Mouse (Mus musculus): ENCODE results near the gene Msl2. TPM values are rescaled to one million over a fixed set of nuclear protein-coding genes. Genes with fewer than 3 reads are reported as not detected.
A peak's percentile ranks its signal among the peaks of the same experiment; 100 is the strongest.

Msl2 gene
- polyA plus RNA-seq, 1 experiment from 2014 or later: 5.3 TPM

DNA sequence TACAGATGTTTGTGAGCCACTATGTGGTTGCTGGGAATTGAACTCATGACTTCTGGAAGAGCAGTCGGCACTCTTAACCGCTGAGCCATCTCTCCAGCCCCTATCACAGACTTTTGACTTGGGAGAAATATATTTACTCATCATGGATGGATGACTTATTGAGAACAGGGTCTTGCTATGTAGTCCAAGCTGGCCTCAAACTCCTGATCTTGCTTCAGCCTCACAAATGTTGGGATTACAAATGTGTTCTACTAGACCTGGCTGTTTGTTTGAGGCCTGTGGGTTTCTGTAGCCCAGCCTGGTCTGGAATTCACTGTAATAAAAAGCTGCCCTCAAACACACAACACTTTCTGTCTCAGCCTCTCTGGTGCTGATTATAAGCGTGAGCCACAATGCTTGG is 22.6 kb downstream of the Msl2 start:
- Histone ChIP-seq H3K9ac (ENCODE audit: low read length) (no peak overlapping the region), H3K4me1 (ENCODE audit: control insufficient read depth in 2 of 2, insufficient read depth in 2 of 2, low read length in 2 of 2) (peaks cover 0 to 8% of the 10 kb centered on the region in 2 experiments; a peak in 2 of 4 replicates), H3K4me3 (ENCODE audit: control insufficient read depth in 1 of 2, insufficient read depth in 1 of 2, low read depth in 1 of 2, low read length in 2 of 2) (no peak overlapping the region), H3K9me3 (ENCODE audit: control insufficient read depth, low read length) (0 out of 2 replicates have a peak, but pooled peaks cover 5% of the 10 kb centered on the region), H3K4me2 (ENCODE audit: low read length) (no peak overlapping the region), H3K27ac (replicated peaks in 1 of 2; ENCODE audit: control insufficient read depth in 1 of 2, insufficient read depth in 1 of 2, low read depth in 2 of 2, low read length in 2 of 2) (no peak overlapping the region), H3K27me3 (ENCODE audit: control insufficient read depth, insufficient read depth, low read length) (no peaks in the 10 kb centered on the region), H3K36me3 (ENCODE audit: control insufficient read depth, insufficient read depth, low read length) (peaks cover 13% of the 10 kb centered on the region)
- ATAC-seq (ENCODE audit: insufficient number of reproducible peaks, insufficient read depth, low FRiP score, low read depth): no peak
- 93% methylated on average over 3 of the region's 3 CpGs for WGBS

DNA sequence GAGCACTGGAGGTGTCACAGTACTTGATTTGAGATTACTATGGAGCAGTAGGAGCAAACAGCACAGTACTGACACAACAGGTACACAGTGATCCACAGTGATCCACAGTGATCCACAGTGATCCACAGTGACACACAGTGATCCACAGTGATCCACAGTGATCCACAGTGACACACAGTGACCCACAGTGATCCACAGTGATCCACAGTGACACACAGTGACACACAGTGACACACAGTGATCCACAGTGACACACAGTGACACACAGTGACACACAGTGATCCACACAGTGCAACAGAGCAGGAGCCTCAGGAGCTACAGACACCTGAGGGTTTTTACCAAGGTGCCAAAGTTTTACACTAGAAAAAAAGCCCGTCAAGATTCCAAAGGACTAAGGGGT is 23.6 kb downstream of the Msl2 start:
- Histone ChIP-seq H3K4me2 (ENCODE audit: low read length) (no peak overlapping the region), H3K36me3 (ENCODE audit: control insufficient read depth, insufficient read depth, low read length) (peaks cover 22% of the 10 kb centered on the region), H3K4me3 (ENCODE audit: control insufficient read depth in 1 of 2, insufficient read depth in 1 of 2, low read depth in 1 of 2, low read length in 2 of 2) (no peak overlapping the region), H3K27ac (replicated peaks in 1 of 2; ENCODE audit: control insufficient read depth in 1 of 2, insufficient read depth in 1 of 2, low read depth in 2 of 2, low read length in 2 of 2) (no peak overlapping the region), H3K4me1 (ENCODE audit: control insufficient read depth in 2 of 2, insufficient read depth in 2 of 2, low read length in 2 of 2) (peaks cover 0 to 8% of the 10 kb centered on the region in 2 experiments; a peak in 2 of 4 replicates), H3K9ac (ENCODE audit: low read length) (no peak overlapping the region), H3K27me3 (ENCODE audit: control insufficient read depth, insufficient read depth, low read length) (no peaks in the 10 kb centered on the region), H3K9me3 (ENCODE audit: control insufficient read depth, low read length) (0 out of 2 replicates have a peak, but pooled peaks cover 2% of the 10 kb centered on the region)
- no peak for ATAC-seq (ENCODE audit: insufficient number of reproducible peaks, insufficient read depth, low FRiP score, low read depth)
- WGBS: 67% methylated on average over 1 of the region's 1 CpGs

DNA sequence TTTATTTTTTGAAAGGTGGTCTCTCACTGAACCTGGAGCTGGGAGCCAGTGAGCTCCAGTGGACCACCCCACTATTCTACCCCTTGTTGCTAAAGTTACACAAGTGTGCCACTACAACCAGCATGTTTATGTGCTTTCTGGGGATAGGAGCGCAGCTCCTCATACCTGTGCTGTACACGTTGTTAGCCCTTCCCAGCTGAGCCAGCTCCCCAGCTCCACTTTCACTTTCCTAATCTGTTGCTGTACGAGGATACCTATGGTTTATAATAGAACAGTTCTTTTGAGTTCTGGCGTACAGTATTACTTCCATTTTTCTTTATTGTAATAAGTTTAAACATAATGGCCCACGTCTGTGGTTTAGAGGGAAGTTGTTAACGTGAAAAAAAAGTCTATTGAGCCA is 25.5 kb downstream of the Msl2 start:
- Histone ChIP-seq H3K9ac (ENCODE audit: low read length) (no peak overlapping the region), H3K4me3 (ENCODE audit: control insufficient read depth in 1 of 2, insufficient read depth in 1 of 2, low read depth in 1 of 2, low read length in 2 of 2) (no peak overlapping the region), H3K4me1 (ENCODE audit: control insufficient read depth in 2 of 2, insufficient read depth in 2 of 2, low read length in 2 of 2) (peaks cover 0 to 8% of the 10 kb centered on the region in 2 experiments; a peak in 2 of 4 replicates), H3K9me3 (ENCODE audit: control insufficient read depth, low read length) (no peaks in the 10 kb centered on the region), H3K36me3 (ENCODE audit: control insufficient read depth, insufficient read depth, low read length) (peaks cover 26% of the 10 kb centered on the region), H3K4me2 (ENCODE audit: low read length) (no peak overlapping the region), H3K27me3 (ENCODE audit: control insufficient read depth, insufficient read depth, low read length) (no peaks in the 10 kb centered on the region), H3K27ac (replicated peaks in 1 of 2; ENCODE audit: control insufficient read depth in 1 of 2, insufficient read depth in 1 of 2, low read depth in 2 of 2, low read length in 2 of 2) (no peak overlapping the region)
- ATAC-seq (ENCODE audit: insufficient number of reproducible peaks, insufficient read depth, low FRiP score, low read depth): no peak
- WGBS: 67% methylated on average over 6 of the region's 6 CpGs

DNA sequence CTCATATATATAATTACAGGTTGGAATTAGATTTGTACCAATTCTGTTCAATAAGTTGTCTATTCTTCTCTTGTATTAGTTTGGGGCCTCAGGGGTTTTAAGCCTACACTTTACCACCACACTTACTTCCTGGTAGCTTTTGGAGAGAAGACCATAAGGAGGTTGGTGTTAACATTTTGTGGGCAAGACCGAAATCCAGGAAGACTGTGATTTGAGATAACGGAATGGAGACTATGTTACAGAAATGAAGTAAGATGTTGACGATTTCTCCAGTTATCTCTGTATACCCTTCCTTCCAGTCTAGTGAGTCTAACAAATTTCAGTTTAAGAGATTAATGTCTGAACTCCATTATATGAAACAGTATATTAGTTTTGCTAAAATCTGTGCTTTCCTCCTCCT is 26.3 kb downstream of the Msl2 start:
- Histone ChIP-seq H3K9me3 (ENCODE audit: control insufficient read depth, low read length) (no peaks in the 10 kb centered on the region), H3K36me3 (ENCODE audit: control insufficient read depth, insufficient read depth, low read length) (peaks cover 30% of the 10 kb centered on the region), H3K4me1 (ENCODE audit: control insufficient read depth in 2 of 2, insufficient read depth in 2 of 2, low read length in 2 of 2) (peaks cover 0 to 8% of the 10 kb centered on the region in 2 experiments; a peak in 2 of 4 replicates), H3K4me3 (ENCODE audit: control insufficient read depth in 1 of 2, insufficient read depth in 1 of 2, low read depth in 1 of 2, low read length in 2 of 2) (no peak overlapping the region), H3K9ac (ENCODE audit: low read length) (no peak overlapping the region), H3K4me2 (ENCODE audit: low read length) (no peak overlapping the region), H3K27me3 (ENCODE audit: control insufficient read depth, insufficient read depth, low read length) (no peaks in the 10 kb centered on the region), H3K27ac (replicated peaks in 1 of 2; ENCODE audit: control insufficient read depth in 1 of 2, insufficient read depth in 1 of 2, low read depth in 2 of 2, low read length in 2 of 2) (no peak overlapping the region)
- no peak for ATAC-seq (ENCODE audit: insufficient number of reproducible peaks, insufficient read depth, low FRiP score, low read depth)
- 61% methylated on average over 3 of the region's 3 CpGs for WGBS

DNA sequence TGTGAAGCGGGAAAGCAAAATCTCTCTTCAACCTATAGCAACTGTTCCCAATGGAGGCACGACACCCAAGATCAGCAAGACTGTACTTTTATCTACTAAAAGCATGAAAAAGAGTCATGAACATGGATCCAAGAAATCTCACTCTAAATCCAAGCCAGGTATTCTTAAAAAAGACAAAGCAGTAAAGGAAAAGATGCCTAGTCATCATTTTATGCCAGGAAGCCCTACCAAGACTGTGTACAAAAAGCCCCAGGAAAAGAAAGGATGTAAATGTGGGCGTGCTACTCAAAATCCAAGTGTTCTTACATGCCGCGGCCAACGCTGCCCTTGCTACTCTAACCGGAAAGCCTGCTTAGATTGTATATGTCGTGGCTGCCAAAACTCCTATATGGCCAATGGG is 27.6 kb downstream of the Msl2 start:
- Histone ChIP-seq H3K4me1 (ENCODE audit: control insufficient read depth in 2 of 2, insufficient read depth in 2 of 2, low read length in 2 of 2) (peaks cover 0 to 8% of the 10 kb centered on the region in 2 experiments; a peak in 2 of 4 replicates), H3K4me3 (ENCODE audit: control insufficient read depth in 1 of 2, insufficient read depth in 1 of 2, low read depth in 1 of 2, low read length in 2 of 2) (no peak overlapping the region), H3K9ac (ENCODE audit: low read length) (no peak overlapping the region), H3K9me3 (ENCODE audit: control insufficient read depth, low read length) (no peaks in the 10 kb centered on the region), H3K27ac (replicated peaks in 1 of 2; ENCODE audit: control insufficient read depth in 1 of 2, insufficient read depth in 1 of 2, low read depth in 2 of 2, low read length in 2 of 2) (0 out of 4 replicates have a peak overlapping the region, but pooled peaks of 1 of the 2 experiments have one; percentile 14), H3K27me3 (ENCODE audit: control insufficient read depth, insufficient read depth, low read length) (no peaks in the 10 kb centered on the region), H3K36me3 (ENCODE audit: control insufficient read depth, insufficient read depth, low read length) (peaks cover 44% of the 10 kb centered on the region), H3K4me2 (ENCODE audit: low read length) (no peak overlapping the region)
- WGBS: 93% methylated on average over 8 of the region's 8 CpGs
- ATAC-seq (ENCODE audit: insufficient number of reproducible peaks, insufficient read depth, low FRiP score, low read depth): no peak

- H3K27ac ChIP-seq (replicated peaks in 1 of 2; ENCODE audit: control insufficient read depth in 1 of 2, insufficient read depth in 1 of 2, low read depth in 2 of 2, low read length in 2 of 2): no peak overlapping the region
- no peak for ATAC-seq (ENCODE audit: insufficient number of reproducible peaks, insufficient read depth, low FRiP score, low read depth)
- H3K9me3 ChIP-seq (ENCODE audit: control insufficient read depth, low read length): no peaks in the 10 kb centered on the region
- H3K9ac ChIP-seq (ENCODE audit: low read length): no peak overlapping the region
- WGBS: 84% methylated on average over 3 of the region's 3 CpGs
- H3K4me2 ChIP-seq (ENCODE audit: low read length): no peak overlapping the region
- H3K4me1 ChIP-seq (ENCODE audit: control insufficient read depth in 2 of 2, insufficient read depth in 2 of 2, low read length in 2 of 2): peaks cover 0 to 8% of the 10 kb centered on the region in 2 experiments; a peak in 2 of 4 replicates
- no peaks in the 10 kb centered on the region for H3K27me3 ChIP-seq (ENCODE audit: control insufficient read depth, insufficient read depth, low read length)
- peaks cover 51% of the 10 kb centered on the region for H3K36me3 ChIP-seq (ENCODE audit: control insufficient read depth, insufficient read depth, low read length)
- no peak overlapping the region for H3K4me3 ChIP-seq (ENCODE audit: control insufficient read depth in 1 of 2, insufficient read depth in 1 of 2, low read depth in 1 of 2, low read length in 2 of 2)
Observed at GRCm38 (mm10) chr9:101102288-101102687, 28.4 kb downstream of the Msl2 start.

- no peaks in the 10 kb centered on the region for H3K27me3 ChIP-seq (ENCODE audit: control insufficient read depth, insufficient read depth, low read length)
- 60% methylated on average over 11 of the region's 11 CpGs for WGBS
- peaks cover 70% of the 10 kb centered on the region for H3K36me3 ChIP-seq (ENCODE audit: control insufficient read depth, insufficient read depth, low read length)
- peaks cover 0 to 8% of the 10 kb centered on the region in 2 experiments; a peak in 2 of 4 replicates for H3K4me1 ChIP-seq (ENCODE audit: control insufficient read depth in 2 of 2, insufficient read depth in 2 of 2, low read length in 2 of 2)
- no peak overlapping the region for H3K9ac ChIP-seq (ENCODE audit: low read length)
- ATAC-seq (ENCODE audit: insufficient number of reproducible peaks, insufficient read depth, low FRiP score, low read depth): no peak
- no peak overlapping the region for H3K4me3 ChIP-seq (ENCODE audit: control insufficient read depth in 1 of 2, insufficient read depth in 1 of 2, low read depth in 1 of 2, low read length in 2 of 2)
- H3K27ac ChIP-seq (replicated peaks in 1 of 2; ENCODE audit: control insufficient read depth in 1 of 2, insufficient read depth in 1 of 2, low read depth in 2 of 2, low read length in 2 of 2): no peak overlapping the region
- H3K4me2 ChIP-seq (ENCODE audit: low read length): no peak overlapping the region
- H3K9me3 ChIP-seq (ENCODE audit: control insufficient read depth, low read length): no peaks in the 10 kb centered on the region
Observed at GRCm38 (mm10) chr9:101104931-101105330, 31.0 kb downstream of the Msl2 start.

- Histone ChIP-seq H3K9ac (ENCODE audit: low read length) (no peak overlapping the region), H3K27ac (replicated peaks in 1 of 2; ENCODE audit: control insufficient read depth in 1 of 2, insufficient read depth in 1 of 2, low read depth in 2 of 2, low read length in 2 of 2) (no peak overlapping the region), H3K4me2 (ENCODE audit: low read length) (no peak overlapping the region), H3K4me1 (ENCODE audit: control insufficient read depth in 2 of 2, insufficient read depth in 2 of 2, low read length in 2 of 2) (peaks cover 1 to 16% of the 10 kb centered on the region in 2 experiments; a peak in 3 of 4 replicates), H3K4me3 (ENCODE audit: control insufficient read depth in 1 of 2, insufficient read depth in 1 of 2, low read depth in 1 of 2, low read length in 2 of 2) (no peak overlapping the region), H3K9me3 (ENCODE audit: control insufficient read depth, low read length) (no peaks in the 10 kb centered on the region), H3K27me3 (ENCODE audit: control insufficient read depth, insufficient read depth, low read length) (no peaks in the 10 kb centered on the region), H3K36me3 (ENCODE audit: control insufficient read depth, insufficient read depth, low read length) (peaks cover 67% of the 10 kb centered on the region)
- ATAC-seq (ENCODE audit: insufficient number of reproducible peaks, insufficient read depth, low FRiP score, low read depth): no peak
- 95% methylated on average over 6 of the region's 6 CpGs for WGBS
Observed at GRCm38 (mm10) chr9:101105735-101106134, 31.8 kb downstream of the Msl2 start.

Data from heart, embryonic 14.5 days (tissue).